17 mouse cellular contexts compared by ENCODE assay signal in the genomic region with DNA sequence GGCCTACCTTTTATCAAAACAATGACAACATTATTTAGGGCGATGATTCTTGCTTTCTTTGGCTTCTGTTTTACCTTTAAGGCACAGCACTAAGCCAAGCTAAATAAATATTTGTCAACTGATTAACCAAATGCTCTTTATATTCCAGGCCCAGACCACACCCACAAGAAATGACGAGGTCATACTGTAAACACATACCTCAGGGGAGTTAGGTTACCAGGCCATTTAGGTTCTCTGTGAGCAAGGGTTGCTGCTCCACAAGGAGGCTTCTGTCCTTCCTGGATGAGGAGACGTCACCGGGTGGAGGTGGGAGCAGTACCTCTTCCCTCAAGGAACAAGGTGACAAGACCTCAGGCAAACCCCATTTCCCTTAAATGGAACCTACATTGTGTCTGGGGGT. TPM values are rescaled to one million over a fixed set of nuclear protein-coding genes. Genes with fewer than 3 reads are reported as not detected.
DNase-seq lines count a peak whose midpoint lies in the region; ATAC-seq and TF ChIP-seq lines count a peak whose summit lies in the region.
"Had no signal": no experiment of that assay in that cellular context is flagged by ENCODE, and none has a peak within 500 bp of the region (broad histone marks: within the 10 kb centered on the region; RNA-seq: fewer than 3 reads in every experiment).

No protein-coding gene starts in this region.

- H3K9ac ChIP-seq in lung, postnatal 0 days (replicated peaks; ENCODE audit: low read depth), result no peak overlapping the region
- H3K9ac ChIP-seq: limb, embryonic 15.5 days; midbrain, embryonic 15.5 days had no signal

- H3K4me1 ChIP-seq in heart, embryonic 10.5 days, result peaks cover 12% of the 10 kb centered on the region
- no peaks in the 10 kb centered on the region for H3K4me1 ChIP-seq in lung, postnatal 0 days (ENCODE audit: insufficient read depth, low read depth, low read length)
- no peaks in the 10 kb centered on the region for H3K4me1 ChIP-seq in hindbrain, embryonic 10.5 days (replicated peaks)
- H3K4me1 ChIP-seq in cerebellum, adult 2 months (ENCODE audit: control insufficient read depth, insufficient read depth, low read length), result no peaks in the 10 kb centered on the region
- H3K4me1 ChIP-seq: midbrain, embryonic 15.5 days had no signal

- TF ChIP-seq EP300 in lung, postnatal 0 days (IDR thresholded peaks at IDR 0.05), result no peak

- TF ChIP-seq CTCF in lung, postnatal 0 days (IDR thresholded peaks at IDR 0.05), result no peak
- no peak for TF ChIP-seq CTCF in cerebellum, adult 2 months (IDR thresholded peaks at IDR 0.05; ENCODE audit: borderline replicate concordance, insufficient read depth, low read depth, low read length)

- 56% methylated on average over 4 of the region's 4 CpGs for WGBS in heart, embryonic 10.5 days
- WGBS in lung, postnatal 0 days, result 39% methylated on average over 4 of the region's 4 CpGs
- WGBS in hindbrain, embryonic 10.5 days, result 79% methylated on average over 4 of the region's 4 CpGs
- WGBS in cerebellum, adult 2 months, result 80% methylated on average over 4 of the region's 4 CpGs

- no peaks in the 10 kb centered on the region for H3K36me3 ChIP-seq in heart, embryonic 10.5 days
- no peaks in the 10 kb centered on the region for H3K36me3 ChIP-seq in lung, postnatal 0 days (ENCODE audit: insufficient read depth, low read length)
- no peaks in the 10 kb centered on the region for H3K36me3 ChIP-seq in hindbrain, embryonic 10.5 days
- H3K36me3 ChIP-seq: limb, embryonic 15.5 days; midbrain, embryonic 15.5 days had no signal

- no peak overlapping the region for H3K4me2 ChIP-seq in lung, postnatal 0 days (replicated peaks; ENCODE audit: low read depth, low read length)
- H3K4me2 ChIP-seq: limb, embryonic 15.5 days; midbrain, embryonic 15.5 days had no signal

- H3K9me3 ChIP-seq in heart, embryonic 10.5 days, result no peaks in the 10 kb centered on the region
- no peaks in the 10 kb centered on the region for H3K9me3 ChIP-seq in lung, postnatal 0 days (ENCODE audit: low read length)
- no peaks in the 10 kb centered on the region for H3K9me3 ChIP-seq in hindbrain, embryonic 10.5 days
- H3K9me3 ChIP-seq: limb, embryonic 15.5 days; megakaryocyte, embryonic 14.5 days; midbrain, embryonic 15.5 days had no signal

- H3K27ac ChIP-seq in heart, embryonic 10.5 days, result peak overlapping the region; percentile 73; the same call in 1 of the 2 replicates
- H3K27ac ChIP-seq in lung, postnatal 0 days (ENCODE audit: low read length), result no peak overlapping the region
- H3K27ac ChIP-seq in hindbrain, embryonic 10.5 days, result no peak overlapping the region
- no peak overlapping the region for H3K27ac ChIP-seq in cerebellum, adult 2 months (ENCODE audit: insufficient read depth, low read length)
- H3K27ac ChIP-seq: limb, embryonic 15.5 days; midbrain, embryonic 15.5 days had no signal

- DNase-seq in heart, embryonic 10.5 days (ENCODE audit: low spot score), result peak; percentile 61
- DNase-seq in heart, postnatal 10 days, result no peak
- peak; percentile 58 for DNase-seq in lung, postnatal 0 days (ENCODE audit: low spot score)
- DNase-seq in lung, postnatal 10 days, result no peak
- DNase-seq in lung, postnatal 14 days, result peak; percentile 5
- DNase-seq in hindbrain, embryonic 10.5 days (ENCODE audit: low spot score), result no peak
- DNase-seq in cerebellum, adult 2 months, result no peak
- DNase-seq in adrenal gland, adult 8-10 months, result no peak
- DNase-seq: adrenal gland, postnatal 10 days; cerebellum, adult 11 months; cerebellum, postnatal 36 days; layer of hippocampus, postnatal 36 days; thymus, postnatal 4 days had no signal

- intact Hi-C loops in heart, postnatal 10 days (cut with DNase I), result no loop called here

- no peak overlapping the region for H3K4me3 ChIP-seq in heart, embryonic 10.5 days
- no peak overlapping the region for H3K4me3 ChIP-seq in lung, postnatal 0 days (ENCODE audit: low read depth, low read length)
- H3K4me3 ChIP-seq in hindbrain, embryonic 10.5 days, result no peak overlapping the region
- H3K4me3 ChIP-seq in cerebellum, adult 2 months (replicated peaks; ENCODE audit: insufficient read depth, low read depth, low read length), result no peak overlapping the region
- H3K4me3 ChIP-seq: limb, embryonic 15.5 days; megakaryocyte, embryonic 14.5 days; midbrain, embryonic 15.5 days had no signal

- H3K27me3 ChIP-seq in heart, embryonic 10.5 days (ENCODE audit: insufficient read depth, poor library complexity, severe bottlenecking), result no peaks in the 10 kb centered on the region
- no peaks in the 10 kb centered on the region for H3K27me3 ChIP-seq in lung, postnatal 0 days (replicated peaks; ENCODE audit: insufficient read depth, low read length)
- no peaks in the 10 kb centered on the region for H3K27me3 ChIP-seq in hindbrain, embryonic 10.5 days (ENCODE audit: insufficient read depth, poor library complexity, severe bottlenecking)
- H3K27me3 ChIP-seq in cerebellum, adult 2 months (ENCODE audit: control insufficient read depth, insufficient read depth, low read length), result no peaks in the 10 kb centered on the region
- H3K27me3 ChIP-seq: limb, embryonic 15.5 days; megakaryocyte, embryonic 14.5 days; midbrain, embryonic 15.5 days had no signal

- ATAC-seq in lung, postnatal 0 days, result peak; percentile 72
- ATAC-seq: forebrain, embryonic 16.5 days; midbrain, embryonic 15.5 days had no signal

- TF ChIP-seq POLR2A in cerebellum, adult 2 months (IDR thresholded peaks at IDR 0.05; ENCODE audit: borderline replicate concordance, insufficient read depth, low read length), result no peak

RNA-seq across cellular contexts. Expression of a gene that starts 49.9 kb away (rescaled TPM):
- 44.5 and 50.9 TPM in 2 replicates for polyA plus RNA-seq in heart, embryonic 10.5 days (2016; fragmentation: Nextera tagmentation; extraction: Ambion mirVana)
- 10 to 100 TPM; 27.3 to 28.3 TPM for total RNA-seq in heart, postnatal 10 days (2021)
- polyA plus RNA-seq in lung, postnatal 0 days (2015; fragmentation: Nextera tagmentation; extraction: Ambion mirVana), result 47.8 and 48.6 TPM in 2 replicates
- 53.7 and 55.8 TPM in 2 replicates for polyA plus RNA-seq in hindbrain, embryonic 10.5 days (2016; fragmentation: Nextera tagmentation; extraction: Ambion mirVana)
- 25.1 and 27.2 TPM in 2 replicates for polyA plus RNA-seq in cerebellum, adult 2 months (2012; rRNA removed)
- 10 to 100 TPM; 28.0 to 37.9 (median 33.5) TPM for total RNA-seq in adrenal gland, adult 8-10 months (2022)

Comparison
In these comparisons a context has a peak if more than half of its experiments do, and no peak if none do; other contexts are left out.
1. DNase-seq: peak in heart, embryonic 10.5 days (single experiment), lung, postnatal 0 days (single experiment) and lung, postnatal 14 days (single experiment); none in heart, postnatal 10 days (0 of 2), lung, postnatal 10 days (single experiment), hindbrain, embryonic 10.5 days (single experiment), cerebellum, adult 2 months (0 of 2) and adrenal gland, adult 8-10 months (single experiment).